In genomic region chr4:150221017-150221640, GRCm38 (mm10) we compare ENCODE assay signal across 11 mouse cellular contexts. TPM values are rescaled to one million over a fixed set of nuclear protein-coding genes. Genes with fewer than 3 reads are reported as not detected.
DNase-seq lines count a peak whose midpoint lies in the region; ATAC-seq and TF ChIP-seq lines count a peak whose summit lies in the region.
"Had no signal": no experiment of that assay in that cellular context is flagged by ENCODE, and none has a peak within 500 bp of the region (broad histone marks: within the 10 kb centered on the region; RNA-seq: fewer than 3 reads in every experiment).

No protein-coding gene starts in this region.

- TF ChIP-seq CTCF in liver, adult 2 months (IDR thresholded peaks at IDR 0.05; ENCODE audit: low read depth, low read length): no peak

- no peak for TF ChIP-seq POLR2A in liver, adult 2 months (IDR thresholded peaks at IDR 0.05; ENCODE audit: extremely low read depth, insufficient read depth, low read length)

- peaks cover 12% of the 10 kb centered on the region for H3K4me1 ChIP-seq in liver, adult 2 months (ENCODE audit: control insufficient read depth, insufficient read depth, low read length)
- H3K4me1 ChIP-seq in intestine, embryonic 14.5 days (replicated peaks; ENCODE audit: control insufficient read depth, insufficient read depth, low read length): no peaks in the 10 kb centered on the region
- H3K4me1 ChIP-seq in neural tube, embryonic 15.5 days: peaks cover 5% of the 10 kb centered on the region; the same call in 1 of the 2 replicates

- no peaks in the 10 kb centered on the region for H3K27me3 ChIP-seq in liver, adult 2 months (ENCODE audit: control insufficient read depth, insufficient read depth, low read length)
- H3K27me3 ChIP-seq in intestine, embryonic 14.5 days (replicated peaks; ENCODE audit: control insufficient read depth, insufficient read depth, low read length): no peaks in the 10 kb centered on the region
- no peaks in the 10 kb centered on the region for H3K27me3 ChIP-seq in neural tube, embryonic 15.5 days (replicated peaks)

- H3K4me2 ChIP-seq in intestine, embryonic 14.5 days (ENCODE audit: low read length): peak overlapping the region; percentile 50
- 0 out of 2 replicates have a peak overlapping the region, but pooled peaks have one; percentile 13 for H3K4me2 ChIP-seq in neural tube, embryonic 15.5 days

- no peaks in the 10 kb centered on the region for H3K9me3 ChIP-seq in intestine, embryonic 14.5 days (ENCODE audit: control insufficient read depth, low read length)
- no peaks in the 10 kb centered on the region for H3K9me3 ChIP-seq in neural tube, embryonic 15.5 days (replicated peaks)

- H3K36me3 ChIP-seq in liver, adult 2 months (ENCODE audit: control insufficient read depth, insufficient read depth, low read length): no peaks in the 10 kb centered on the region
- H3K36me3 ChIP-seq in intestine, embryonic 14.5 days (ENCODE audit: control insufficient read depth, insufficient read depth, low read length): no peaks in the 10 kb centered on the region
- H3K36me3 ChIP-seq in neural tube, embryonic 15.5 days: no peaks in the 10 kb centered on the region

- no peaks in the 10 kb centered on the region for H3K79me2 ChIP-seq in liver, adult 2 months (ENCODE audit: control insufficient read depth, insufficient read depth, low read length)

- ATAC-seq in intestine, embryonic 14.5 days (replicated peaks; ENCODE audit: low FRiP score, low TSS enrichment, low read depth): no peak
- ATAC-seq in neural tube, embryonic 15.5 days (ENCODE audit: low FRiP score): no peak
- ATAC-seq in activated CD4-positive, CD25-positive, alpha-beta regulatory T cell, adult 4 months: no peak
- ATAC-seq: midbrain, embryonic 16.5 days had no signal

- peak overlapping the region; percentile 27; the same call in 1 of the 2 replicates for H3K4me3 ChIP-seq in liver, adult 2 months (ENCODE audit: insufficient read depth, low read depth, low read length)
- 0 out of 2 replicates have a peak overlapping the region, but pooled peaks have one; percentile 18 for H3K4me3 ChIP-seq in intestine, embryonic 14.5 days (ENCODE audit: low read depth, low read length)
- H3K4me3 ChIP-seq in neural tube, embryonic 15.5 days (replicated peaks): no peak overlapping the region

- peak overlapping the region; percentile 96 for H3K27ac ChIP-seq in liver, adult 2 months (replicated peaks; ENCODE audit: insufficient read depth, low read depth, low read length)
- no peak overlapping the region for H3K27ac ChIP-seq in intestine, embryonic 14.5 days (ENCODE audit: low read depth)
- no peak overlapping the region for H3K27ac ChIP-seq in neural tube, embryonic 15.5 days (replicated peaks)

- peak; percentile 94 for DNase-seq in liver, adult 2 months (ENCODE audit: extremely low read depth, low read depth, low spot score)
- no peak for DNase-seq in liver
- no peak for DNase-seq in intestine, embryonic 14.5 days (ENCODE audit: low spot score)
- peak; percentile 54 for DNase-seq in kidney, postnatal 10 days
- DNase-seq in right cerebral cortex, postnatal 36 days (ENCODE audit: low spot score in 2 of 2): no peak
- no peak for DNase-seq in testis, postnatal 10 days (ENCODE audit: low spot score)
- DNase-seq: cerebellum, postnatal 14 days had no signal

- H3K9ac ChIP-seq in liver, adult 2 months (ENCODE audit: low read depth, low read length): peak overlapping the region; percentile 83
- 0 out of 2 replicates have a peak overlapping the region, but pooled peaks have one; percentile 29 for H3K9ac ChIP-seq in intestine, embryonic 14.5 days (ENCODE audit: low read length)
- H3K9ac ChIP-seq in neural tube, embryonic 15.5 days (replicated peaks): no peak overlapping the region

- WGBS in liver, adult 2 months: 18% methylated on average over 10 of the region's 10 CpGs
- WGBS in intestine, embryonic 14.5 days: 52% methylated on average over 10 of the region's 10 CpGs
- WGBS in neural tube, embryonic 15.5 days: 48% methylated on average over 10 of the region's 10 CpGs

RNA-seq across cellular contexts. Expression of gene Eno1, which starts 15.4 kb away (rescaled TPM):
- total RNA-seq in liver, adult 2 months (2014; rRNA removed): 386 and 392 TPM in 2 replicates
- polyA plus RNA-seq in liver, adult 2 months (2012; rRNA removed): 283 and 350 TPM in 2 replicates
- 1,930 and 1,939 TPM in 2 replicates for polyA plus RNA-seq in intestine, embryonic 14.5 days (2014; fragmentation: Nextera tagmentation; extraction: Ambion mirVana)
- 1,173 and 1,202 TPM in 2 replicates for polyA plus RNA-seq in neural tube, embryonic 15.5 days (2015; fragmentation: Nextera tagmentation; extraction: Ambion mirVana)
- 100 to 1,000 TPM; 543 to 642 TPM for polyA plus RNA-seq in activated CD4-positive, CD25-positive, alpha-beta regulatory T cell, adult 4 months (2017; shearing (Covaris generic))

RNA-seq across cellular contexts. Expression of gene Car6, which starts 20.0 kb away (rescaled TPM):
- total RNA-seq in liver, adult 2 months (2014; rRNA removed): not detected in 2 replicates
- polyA plus RNA-seq in liver, adult 2 months (2012; rRNA removed): not detected in 2 replicates
- not detected in 2 replicates for polyA plus RNA-seq in intestine, embryonic 14.5 days (2014; fragmentation: Nextera tagmentation; extraction: Ambion mirVana)
- not detected in 2 replicates for polyA plus RNA-seq in neural tube, embryonic 15.5 days (2015; fragmentation: Nextera tagmentation; extraction: Ambion mirVana)
- not detected for polyA plus RNA-seq in activated CD4-positive, CD25-positive, alpha-beta regulatory T cell, adult 4 months (2017; shearing (Covaris generic))
- total RNA-seq: gastrocnemius, postnatal 10 days had no signal
- polyA plus RNA-seq: midbrain, embryonic 16.5 days had no signal

Comparison
In these comparisons a context has a peak if more than half of its experiments do, and no peak if none do; other contexts are left out.
1. DNase-seq: peak in liver, adult 2 months (single experiment) and kidney, postnatal 10 days (single experiment); none in liver (single experiment), intestine, embryonic 14.5 days (single experiment), right cerebral cortex, postnatal 36 days (0 of 2) and testis, postnatal 10 days (single experiment).